Mouse (Mus musculus) small intestine, adult 2 months (tissue): Measurements from ENCODE around the gene Olfr1423. TPM values are rescaled to one million over a fixed set of nuclear protein-coding genes. Genes with fewer than 3 reads are reported as not detected.

ENCODE experiments used
- H3K27ac ChIP-seq: fragments of 200-500 bp; 2 replicates; pipeline ENCODE4 v1.5.1; 2012; ENCODE audit warnings: low read depth, low read length, control low read depth, inconsistent platforms; ENCODE audit not compliant: insufficient read depth
- H3K27me3 ChIP-seq: fragments of 200-500 bp; 2 replicates; pipeline ENCODE4 v1.6.1; 2012; ENCODE audit warnings: mild to moderate bottlenecking, moderate library complexity, low read length, inconsistent platforms; ENCODE audit not compliant: control insufficient read depth, insufficient read depth
- H3K36me3 ChIP-seq: fragments of 200-500 bp; 2 replicates; pipeline ENCODE4 v1.6.1; 2012; ENCODE audit warnings: mild to moderate bottlenecking, low read length, control low read depth, inconsistent platforms; ENCODE audit not compliant: control insufficient read depth, insufficient read depth
- H3K4me1 ChIP-seq: fragments of 200-500 bp; 2 replicates; pipeline ENCODE4 v1.6.1; 2012; ENCODE audit warnings: low read length, inconsistent platforms, mixed read lengths; ENCODE audit not compliant: control insufficient read depth, insufficient read depth, insufficient read length
- H3K4me3 ChIP-seq: fragments of 200-500 bp; 2 replicates; pipeline ENCODE4 v1.5.1; 2012; ENCODE audit warnings: low read depth, mild to moderate bottlenecking, control low read depth, inconsistent platforms, low read length, moderate library complexity
- CTCF ChIP-seq: fragments of 200-500 bp; IDR thresholded peaks from 2 replicates; pipeline ENCODE4 v1.5.1; 2012; ENCODE audit warnings: low read depth, mild to moderate bottlenecking, control low read depth, inconsistent platforms, low read length, moderate library complexity, mixed read lengths; ENCODE audit not compliant: insufficient replicate concordance, insufficient read length; ENCODE audit errors: extremely low read depth
- POLR2A ChIP-seq: fragments of 200-500 bp; IDR thresholded peaks from 2 replicates; pipeline ENCODE4 v1.6.1; 2012; ENCODE audit warnings: low read depth, mild to moderate bottlenecking, control low read depth, inconsistent platforms, low read length, moderate library complexity
- WGBS: fragments of 180-500 bp; shearing (Covaris S2); methylation state at CpG from one replicate; pipeline ENCODE4 v1.1.7; 2018; 5-methylcytosine and 5-hydroxymethylcytosine counted together
- polyA plus RNA-seq: library from polyadenylated mRNA; depleted of rRNA; stranded (reverse); fragments of >200 nt; gene quantifications from 2 replicates; pipeline ENCODE4 v1.2.3, GENCODE M21; 2012

Olfr1423 gene
- polyA plus RNA-seq, 1 experiment, result not detected

DNA sequence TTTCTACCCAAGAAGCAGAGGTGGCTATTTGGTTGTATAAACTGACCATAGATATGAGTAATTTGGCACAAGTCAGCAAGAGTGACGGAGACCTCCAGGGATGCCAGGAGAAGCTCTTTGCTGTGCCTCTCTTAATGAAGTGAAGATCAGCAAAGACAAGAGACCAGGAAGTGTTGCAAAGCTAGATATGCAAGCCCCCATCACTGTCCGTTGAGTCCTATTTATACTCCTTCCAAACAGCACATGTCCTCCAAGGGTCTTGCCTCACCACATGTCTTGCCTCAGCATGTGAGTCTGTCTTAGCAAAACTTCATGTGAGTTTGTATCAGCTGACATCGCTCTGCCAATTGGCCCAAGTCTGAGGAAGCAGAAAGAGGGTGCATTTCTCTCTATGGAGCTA lies 15.8 kb downstream of the Olfr1423 start:
- Histone ChIP-seq H3K27ac (no peak overlapping the region), H3K27me3 (no peaks in the 10 kb centered on the region), H3K36me3 (no peaks in the 10 kb centered on the region), H3K4me3 (no peak overlapping the region), H3K4me1 (no peaks in the 10 kb centered on the region)
- TF ChIP-seq CTCF (no peak), POLR2A (no peak)
- whole genome bisulfite sequencing, result 90% methylated on average over 3 of the region's 3 CpGs

DNA sequence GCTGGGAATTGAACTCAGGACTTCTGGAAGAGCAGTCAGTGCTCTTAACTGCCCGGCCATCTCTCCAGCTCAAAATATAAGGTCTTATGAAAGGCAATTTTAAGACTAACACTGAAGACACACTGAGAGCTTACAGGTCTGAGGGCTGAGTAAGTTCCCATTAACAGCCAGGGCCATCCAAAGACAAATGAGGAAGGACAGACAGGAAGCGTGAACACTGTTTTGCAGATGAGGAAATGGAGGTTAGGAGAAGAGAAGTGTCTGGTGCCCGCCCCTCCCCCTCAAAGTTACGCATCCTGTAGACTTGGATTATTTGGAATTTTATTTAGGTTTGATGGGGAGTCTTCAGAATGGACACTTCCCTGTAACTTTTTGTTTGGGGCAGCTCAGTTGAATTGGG lies 17.0 kb downstream of the Olfr1423 start:
- TF ChIP-seq CTCF (no peak), POLR2A (no peak)
- WGBS, result 77% methylated on average over 4 of the region's 4 CpGs
- Histone ChIP-seq H3K4me3 (no peak overlapping the region), H3K27me3 (no peaks in the 10 kb centered on the region), H3K4me1 (no peaks in the 10 kb centered on the region), H3K27ac (no peak overlapping the region), H3K36me3 (no peaks in the 10 kb centered on the region)

DNA sequence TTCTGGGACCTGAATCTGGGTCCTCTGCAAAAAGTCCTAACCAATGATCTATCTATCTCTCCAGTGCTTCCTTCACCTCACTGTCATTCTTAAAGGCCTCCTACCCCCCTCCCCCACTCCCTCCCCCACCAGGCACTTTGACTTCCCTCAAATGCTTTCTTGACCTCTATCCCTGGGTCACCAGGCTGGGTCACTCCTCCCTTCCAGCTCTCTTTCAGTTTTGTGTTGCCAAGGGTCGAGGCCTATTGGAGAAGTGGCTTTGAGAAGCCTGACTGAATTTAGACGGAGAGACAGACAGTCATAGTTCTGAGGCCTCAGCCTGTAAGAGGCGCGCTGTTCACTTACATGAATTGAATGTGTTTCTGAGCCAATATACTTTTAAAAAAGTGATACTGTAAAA lies 24.9 kb downstream of the Olfr1423 start:
- TF ChIP-seq CTCF (no peak), POLR2A (no peak)
- H3K4me3 ChIP-seq, result no peak overlapping the region
- no peak overlapping the region for H3K27ac ChIP-seq
- no peaks in the 10 kb centered on the region for H3K4me1 ChIP-seq
- H3K36me3 ChIP-seq, result no peaks in the 10 kb centered on the region
- 84% methylated on average over 4 of the region's 4 CpGs for WGBS
- H3K27me3 ChIP-seq, result no peaks in the 10 kb centered on the region

DNA sequence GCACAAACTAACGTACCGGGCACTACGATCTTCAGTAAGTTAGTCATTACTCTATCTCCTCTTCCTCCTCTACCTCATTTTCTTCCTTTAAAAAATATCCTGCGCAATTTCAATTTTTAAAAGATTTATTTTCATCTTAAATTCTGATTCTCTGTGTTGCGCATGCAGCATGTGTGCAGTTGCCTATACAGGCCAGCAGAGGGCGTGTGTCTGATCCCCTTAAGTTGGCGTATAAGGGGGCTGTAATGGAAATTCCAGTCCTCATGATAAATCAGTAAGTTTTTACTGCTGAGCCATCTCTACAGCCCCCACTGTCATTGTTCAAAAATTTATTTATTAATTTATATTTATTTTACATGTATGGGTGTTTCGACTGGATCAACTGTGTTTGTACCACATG lies 25.4 kb downstream of the Olfr1423 start:
- Histone ChIP-seq H3K4me3 (no peak overlapping the region), H3K4me1 (no peaks in the 10 kb centered on the region), H3K36me3 (no peaks in the 10 kb centered on the region), H3K27ac (no peak overlapping the region), H3K27me3 (no peaks in the 10 kb centered on the region)
- 81% methylated on average over 8 of the region's 8 CpGs for WGBS
- TF ChIP-seq CTCF (peak; percentile 46; the same call in 1 of the 2 replicates), POLR2A (no peak)

DNA sequence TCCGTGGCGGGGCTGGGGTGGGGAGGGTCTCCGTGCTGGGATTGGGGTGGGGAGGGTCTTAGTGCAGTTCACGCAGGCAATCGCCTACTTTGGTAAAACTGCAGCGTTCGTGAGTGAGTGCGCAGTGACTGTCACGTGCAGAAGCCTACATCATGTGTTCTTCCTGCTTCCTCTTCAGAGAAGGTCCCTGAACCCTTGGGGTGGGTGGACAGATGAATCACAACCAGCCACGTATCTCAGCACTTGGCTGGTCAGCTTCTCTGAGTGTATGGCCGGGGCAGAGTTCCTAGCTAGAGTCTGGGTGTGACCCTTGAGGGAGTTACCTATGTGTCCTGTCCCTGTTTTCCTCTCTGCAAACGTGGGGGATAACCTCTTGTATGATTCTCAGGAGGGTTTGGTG lies 27.9 kb downstream of the Olfr1423 start:
- Histone ChIP-seq H3K27me3 (no peaks in the 10 kb centered on the region), H3K4me1 (no peaks in the 10 kb centered on the region), H3K27ac (peak overlapping the region; percentile 71), H3K4me3 (peak overlapping the region; percentile 2), H3K36me3 (no peaks in the 10 kb centered on the region)
- no peak for TF ChIP-seq CTCF
- TF ChIP-seq POLR2A, result peak; percentile 52; the same call in 1 of the 2 replicates
- 1% methylated on average over 12 of the region's 12 CpGs for WGBS

DNA sequence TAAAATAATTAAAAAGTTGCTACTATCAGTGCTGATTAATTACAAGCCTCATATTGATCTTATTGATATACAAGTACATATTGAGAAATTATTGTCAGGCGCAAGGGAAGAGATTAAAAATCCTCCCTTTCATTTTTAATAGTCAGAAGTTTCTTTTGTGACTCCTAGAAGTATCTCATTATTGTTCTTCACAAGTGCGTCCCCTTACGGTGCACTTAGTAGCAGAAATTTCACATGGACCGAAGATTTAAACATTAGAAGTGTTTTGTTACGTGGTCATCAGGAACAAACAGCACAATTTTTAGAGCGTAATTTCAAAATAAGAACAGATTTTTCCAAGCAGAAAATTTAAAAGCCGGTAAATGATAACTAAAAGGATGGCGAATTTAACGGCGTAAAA lies 28.5 kb downstream of the Olfr1423 start:
- no peaks in the 10 kb centered on the region for H3K27me3 ChIP-seq
- no peaks in the 10 kb centered on the region for H3K4me1 ChIP-seq
- no peaks in the 10 kb centered on the region for H3K36me3 ChIP-seq
- under 1% methylated on average over 10 of the region's 10 CpGs for WGBS
- TF ChIP-seq CTCF (no peak), POLR2A (no peak)
- H3K4me3 ChIP-seq, result peak overlapping the region; percentile 56
- 0 out of 2 replicates have a peak overlapping the region, but pooled peaks have one; percentile 30 for H3K27ac ChIP-seq

DNA sequence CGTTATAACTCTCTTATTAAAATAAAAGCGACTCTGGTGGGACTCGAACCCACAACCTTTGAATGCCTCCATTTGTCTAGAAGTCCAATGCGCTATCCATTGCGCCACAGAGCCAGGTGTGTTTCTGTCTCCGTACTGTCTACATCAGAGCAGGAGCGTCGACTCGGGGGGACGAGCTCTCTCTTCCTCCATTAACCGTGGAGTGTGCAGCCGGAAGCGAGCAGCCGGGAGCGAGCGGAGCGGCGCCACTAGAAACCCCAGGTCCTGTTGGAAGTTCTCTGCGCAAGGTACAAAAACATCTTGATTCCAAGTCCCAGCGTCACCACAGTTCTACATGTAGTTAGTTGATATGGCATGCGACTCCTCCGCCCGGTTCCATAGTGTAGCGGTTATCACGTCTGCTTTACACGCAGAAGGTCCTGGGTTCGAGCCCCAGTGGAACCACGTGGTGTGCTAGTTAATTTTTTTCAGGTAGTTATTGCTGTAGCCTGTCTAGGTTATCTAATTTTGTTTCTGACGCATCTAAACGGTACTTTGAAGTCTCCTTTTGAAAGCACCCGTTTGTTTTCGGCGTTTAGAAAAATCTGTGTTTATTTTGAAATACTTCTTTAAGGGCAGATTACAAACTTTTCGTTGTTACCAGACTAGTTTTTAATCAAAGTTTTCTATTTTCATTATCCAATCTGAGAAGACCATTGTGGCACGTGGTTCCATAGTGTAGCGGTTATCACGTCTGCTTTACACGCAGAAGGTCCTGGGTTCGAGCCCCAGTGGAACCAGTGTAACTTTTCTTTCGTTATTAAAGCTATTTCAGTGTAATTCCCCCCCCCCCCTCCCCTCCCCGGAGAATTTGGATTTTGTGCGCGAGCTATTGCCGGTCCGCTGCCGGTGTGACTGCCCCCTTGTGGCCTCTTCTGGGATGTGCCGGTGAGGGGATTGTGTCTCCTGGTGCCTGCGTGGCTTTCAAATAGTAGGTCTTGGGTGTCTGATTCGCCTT lies 29.3 kb downstream of the Olfr1423 start:
- 0 out of 2 replicates have a peak, but pooled peaks cover 2% of the 10 kb centered on the region for H3K4me1 ChIP-seq
- H3K27me3 ChIP-seq, result no peaks in the 10 kb centered on the region
- peak overlapping the region; percentile 88 for H3K4me3 ChIP-seq
- H3K36me3 ChIP-seq, result no peaks in the 10 kb centered on the region
- under 1% methylated on average over 49 of the region's 49 CpGs for WGBS
- TF ChIP-seq CTCF, result peak; percentile 93
- peak; percentile 31; the same call in 1 of the 2 replicates for TF ChIP-seq POLR2A
- H3K27ac ChIP-seq, result peak overlapping the region; percentile 97
